Mouse (Mus musculus) left cerebral cortex, adult 9 months (tissue): ENCODE data around the gene Tpra1.

Source experiments
- DNase-seq, 2 experiments: peaks; one replicate each; pipeline ENCODE4 v3.0.0; 2022; ENCODE audit warnings: low spot score in 2 of 2

Gene Tpra1

DNA sequence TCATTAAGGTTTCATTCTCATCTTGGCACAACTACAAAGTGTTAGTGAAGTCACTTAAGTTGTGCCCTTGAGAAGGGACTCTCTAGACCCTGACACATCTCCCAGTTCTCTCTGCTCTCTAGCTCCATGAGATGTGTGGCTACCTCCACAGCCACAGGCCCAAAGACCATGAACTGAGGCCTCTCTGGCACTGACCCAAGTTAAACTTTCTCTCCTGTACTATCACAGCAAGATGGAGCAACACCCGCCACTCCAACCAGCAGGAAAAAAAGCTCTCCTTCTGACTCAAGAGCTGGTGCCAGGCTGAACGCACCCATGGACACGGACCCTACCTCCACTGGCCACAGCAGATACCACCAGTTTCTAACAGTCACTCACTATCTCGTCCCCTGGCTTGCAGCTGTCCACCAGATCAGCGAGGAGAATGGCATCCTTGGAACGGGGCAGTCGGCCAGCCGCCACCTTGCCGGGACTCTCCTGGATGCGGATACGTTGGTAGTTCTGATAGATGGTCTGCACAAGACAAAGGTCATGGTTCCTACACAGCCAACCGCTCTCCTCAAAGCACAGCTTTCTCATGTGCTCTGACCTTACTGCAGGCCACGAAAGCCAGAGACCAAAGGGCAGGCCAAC is 12.5 kb upstream of the Tpra1 start:
- no peak for DNase-seq

GRCm38 (mm10) chr6:88890832-88891231 is 11.2 kb upstream of the Tpra1 start:
- DNase-seq: no peak

DNA sequence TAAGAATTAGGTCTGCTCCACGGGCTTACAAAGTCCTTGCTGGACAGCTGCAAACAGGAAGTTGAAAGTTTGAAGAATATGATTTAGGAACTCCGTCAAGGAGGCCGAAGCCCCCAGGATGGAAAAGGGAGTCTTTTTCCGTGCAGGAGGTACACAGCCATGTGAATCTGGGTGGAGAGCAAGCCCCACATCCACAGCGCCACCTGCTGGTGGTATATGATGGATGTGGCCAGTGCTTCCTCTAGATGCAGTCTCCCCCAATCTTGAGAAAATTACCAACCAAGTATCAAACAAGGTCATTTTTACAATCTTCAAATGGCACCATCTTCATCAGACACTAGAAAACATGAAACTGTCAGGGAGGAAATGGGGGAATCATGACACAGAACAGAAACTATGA is 8.5 kb upstream of the Tpra1 start:
- DNase-seq: peak in 1 of 2 experiments; percentile 72

GRCm38 (mm10) chr6:88895943-88896342 is 6.1 kb upstream of the Tpra1 start:
- no peak for DNase-seq

DNA sequence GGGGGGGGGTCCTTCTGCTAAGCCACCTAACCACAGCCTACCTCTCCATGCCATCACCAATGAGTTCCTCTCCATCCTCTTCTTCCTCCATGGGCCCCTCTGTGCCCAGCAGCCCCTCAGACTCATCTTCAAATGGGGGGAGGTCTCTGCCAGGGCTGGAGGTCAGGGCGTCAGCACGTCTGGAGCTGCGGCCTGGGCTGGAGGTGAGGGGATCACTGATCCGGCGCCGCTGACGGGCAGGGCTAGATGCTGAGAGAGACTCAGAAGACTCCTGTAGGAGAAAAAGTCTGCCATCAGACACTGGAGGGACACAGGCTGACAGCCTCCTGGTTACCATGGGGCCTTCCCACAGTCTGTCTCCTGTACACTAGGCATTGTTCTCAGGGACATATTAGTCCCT is 4.8 kb upstream of the Tpra1 start:
- DNase-seq: no peak

DNA sequence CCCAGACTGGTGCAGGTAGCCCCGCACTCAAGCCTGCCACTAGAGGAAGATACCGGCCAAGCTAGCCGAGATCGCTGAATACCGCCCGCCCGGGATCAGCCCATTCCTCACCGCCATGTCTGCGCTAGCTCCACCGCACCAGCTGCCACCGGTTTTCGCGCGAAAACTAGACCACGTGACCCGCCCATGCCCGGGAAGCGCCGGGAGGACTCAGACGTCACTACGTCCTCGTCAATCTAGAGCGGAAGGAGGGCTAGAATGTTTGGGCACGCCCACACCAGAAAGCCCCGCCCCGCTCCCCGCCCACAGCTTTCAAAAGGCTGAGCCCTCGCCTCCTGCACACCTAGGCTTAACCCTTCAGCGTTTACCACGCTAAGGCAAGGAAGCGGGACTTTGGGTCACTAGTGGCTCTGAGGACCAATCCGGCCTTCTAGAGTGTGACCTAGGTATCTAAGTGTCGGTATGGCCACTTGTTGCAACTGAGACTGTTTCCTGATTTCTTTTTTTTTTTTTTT is 3.5 kb upstream of the Tpra1 start, which contains the start of gene Mcm2:
TSS of gene Mcm2 (minus strand) at position 247 of the 515 bp plus-strand sequence.
- peak; percentile 68 to 88 for DNase-seq

GRCm38 (mm10) chr6:88899086-88899485 is 3.0 kb upstream of the Tpra1 start:
- no peak for DNase-seq

DNA sequence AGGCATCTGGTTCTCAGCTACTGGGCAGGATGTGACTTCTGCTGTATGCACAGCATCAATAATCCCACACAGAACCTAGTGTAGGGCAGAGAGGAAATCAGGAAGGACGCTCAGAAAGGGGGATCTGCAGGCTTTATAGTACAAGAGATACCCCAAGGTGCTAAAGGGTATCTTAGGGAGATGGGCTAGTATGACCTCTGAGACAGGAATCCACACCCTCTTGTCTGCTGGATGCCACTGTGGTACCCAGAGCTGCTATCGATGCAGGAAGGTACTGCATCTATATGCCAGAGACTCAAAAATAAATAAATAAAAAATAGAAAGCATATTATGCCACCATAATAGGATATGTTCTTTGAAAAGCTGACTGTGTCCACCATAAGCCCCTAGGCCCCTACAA is 2.4 kb upstream of the Tpra1 start:
- no peak for DNase-seq

- no peak for DNase-seq
These were observed 580 bp upstream of the Tpra1 start for GRCm38 (mm10) chr6:88901471-88901870.

- no peak for DNase-seq
These were observed 1.7 kb downstream of the Tpra1 start for GRCm38 (mm10) chr6:88903708-88904107.

DNA sequence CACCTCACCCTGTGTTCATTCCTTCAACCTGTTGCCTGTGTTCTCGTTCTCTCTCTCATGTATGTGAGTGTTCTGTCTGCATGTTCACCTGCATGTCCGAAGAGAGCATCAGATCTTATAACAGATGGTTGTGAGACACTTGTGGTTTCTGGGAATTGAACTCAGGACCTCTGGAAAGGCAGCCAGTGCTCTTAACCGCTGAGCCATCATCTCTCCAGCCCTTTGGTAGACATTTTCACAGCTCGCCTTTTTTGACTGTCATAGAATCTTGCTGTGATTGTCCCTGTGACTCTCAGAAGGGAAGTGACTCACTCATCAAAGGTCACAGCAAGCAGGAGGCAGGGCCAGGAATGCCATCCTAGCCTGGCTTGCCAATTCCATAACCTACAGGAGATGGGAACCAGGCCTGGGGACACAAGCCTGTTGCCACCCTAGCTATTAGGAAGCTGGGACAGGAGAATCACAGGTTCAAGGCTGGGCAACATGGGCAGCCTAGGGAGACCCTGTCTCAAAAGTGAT is 2.5 kb downstream of the Tpra1 start:
- no peak for DNase-seq

- no peak for DNase-seq
These were observed 3.0 kb downstream of the Tpra1 start for GRCm38 (mm10) chr6:88905042-88905441.

DNA sequence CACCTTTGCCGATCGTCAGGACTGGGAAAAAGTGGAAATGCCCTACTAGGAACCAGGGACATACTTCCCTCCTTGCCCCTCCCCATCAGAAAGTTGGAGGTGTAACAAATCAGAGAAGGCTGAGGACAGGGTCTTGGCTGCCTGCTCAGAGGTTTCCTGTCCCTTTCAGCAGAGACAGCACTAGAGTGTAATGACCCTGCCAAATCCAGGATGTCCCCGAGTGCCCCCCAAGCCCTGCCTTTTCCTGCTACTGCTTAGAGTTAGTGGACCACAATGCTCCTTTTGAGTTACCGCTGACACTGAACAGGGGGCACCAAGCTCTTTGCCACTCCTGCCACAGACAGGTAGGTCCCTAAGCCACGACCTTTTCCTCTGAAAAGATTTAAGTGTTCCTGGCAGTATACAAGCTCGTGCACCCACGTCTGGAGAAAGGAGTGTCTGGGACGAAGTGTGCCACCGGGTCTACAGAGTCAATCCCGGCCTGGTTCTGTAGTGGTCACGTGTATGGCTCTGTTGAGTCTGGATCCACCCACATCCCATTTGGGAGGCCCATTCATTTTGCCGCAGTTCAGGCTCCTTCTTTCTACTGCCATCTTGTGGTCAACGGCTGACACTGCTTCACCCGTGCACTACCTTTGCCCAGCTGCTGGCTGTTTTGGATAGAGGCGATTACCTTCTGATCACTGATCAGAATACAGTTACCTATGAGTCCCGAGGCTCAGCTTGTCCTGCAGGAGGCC is 4.5 kb downstream of the Tpra1 start:
- DNase-seq: peak; percentile 65 to 72

DNA sequence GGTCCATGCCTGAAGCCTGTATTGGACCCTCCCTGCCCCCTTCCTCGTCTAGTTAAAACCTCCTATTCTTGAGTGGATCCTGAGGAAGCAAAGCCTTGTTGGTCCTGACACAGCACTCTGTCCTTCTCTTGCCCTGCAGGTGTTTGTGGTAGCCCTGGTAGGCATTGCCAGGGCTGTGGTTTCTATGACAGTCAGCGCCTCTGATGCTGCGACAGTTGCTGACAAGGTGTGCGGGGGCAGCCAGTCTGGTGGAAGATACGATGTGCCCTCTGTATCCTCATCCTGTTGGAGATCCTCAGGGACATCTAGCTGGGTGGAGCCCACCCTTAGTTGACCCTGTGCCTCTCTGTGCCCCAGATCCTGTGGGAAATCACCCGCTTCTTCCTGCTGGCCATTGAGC is 7.1 kb downstream of the Tpra1 start:
- no peak for DNase-seq

- no peak for DNase-seq
These were observed 11.0 kb downstream of the Tpra1 start for GRCm38 (mm10) chr6:88913022-88913421.

DNA sequence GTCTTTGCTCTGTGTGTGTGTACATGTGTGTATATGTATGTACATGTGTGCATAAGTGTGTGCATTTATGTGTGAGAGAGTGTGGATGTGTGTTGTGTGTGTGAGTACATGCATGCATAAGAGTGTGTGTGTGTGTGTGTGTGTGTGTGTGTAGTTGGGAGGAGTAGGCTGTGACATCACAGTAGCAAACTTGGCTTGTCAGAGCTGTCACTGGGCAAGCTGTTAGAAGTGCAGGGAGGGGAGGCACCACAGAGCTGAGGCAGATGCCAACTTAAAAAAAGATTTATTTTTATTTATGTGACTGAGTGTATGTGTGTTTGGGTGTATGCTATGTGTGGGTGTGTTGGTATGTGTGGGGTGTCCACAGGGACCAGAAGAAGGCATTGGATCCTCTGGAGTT is 11.4 kb downstream of the Tpra1 start:
- DNase-seq: no peak

GRCm38 (mm10) chr6:88914799-88915198 is 12.7 kb downstream of the Tpra1 start:
- DNase-seq: no peak

- DNase-seq: no peak
These were observed 13.5 kb downstream of the Tpra1 start for GRCm38 (mm10) chr6:88915510-88915909.

DNA sequence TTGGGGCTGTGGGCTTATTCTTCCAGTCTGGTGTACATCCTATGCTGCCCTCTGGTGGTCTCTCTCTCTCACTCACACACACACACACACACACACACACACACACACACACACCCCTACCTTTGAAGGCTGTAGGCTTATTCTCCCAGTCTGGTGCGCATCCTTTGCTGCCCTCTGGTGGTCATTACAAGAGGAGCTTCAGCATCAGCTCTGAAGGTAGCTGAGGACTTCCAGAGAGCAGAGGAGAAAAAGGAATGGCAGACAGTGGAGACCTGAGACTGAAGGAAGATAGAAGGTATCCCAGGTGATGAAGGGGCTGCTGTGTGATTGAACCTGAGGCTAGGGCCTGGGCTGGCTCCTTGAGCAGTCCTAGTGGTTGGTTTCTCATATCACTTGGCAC is 14.1 kb downstream of the Tpra1 start:
- DNase-seq: peak in 1 of 2 experiments; percentile 66

DNA sequence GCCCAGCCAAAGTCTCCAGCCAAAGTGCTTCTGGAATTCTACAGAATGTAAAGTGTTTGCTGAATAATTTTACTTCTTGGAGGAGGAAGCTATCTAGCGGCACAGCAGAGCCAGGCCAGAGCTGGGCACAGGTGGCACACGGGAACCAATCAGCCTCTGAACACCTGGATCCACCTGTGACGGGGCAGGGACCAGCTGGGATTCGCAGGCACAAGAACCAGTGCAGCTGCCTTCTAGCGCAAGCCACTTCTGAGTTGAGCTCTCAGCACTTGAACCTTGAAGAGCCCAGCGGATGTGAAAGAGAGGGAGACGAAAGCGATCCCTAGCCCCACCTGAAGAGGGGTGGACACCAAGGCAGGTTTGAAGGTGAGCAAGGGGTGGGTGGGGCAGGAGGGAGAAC is 16.8 kb downstream of the Tpra1 start:
- DNase-seq: no peak

GRCm38 (mm10) chr6:88924502-88925275 is 22.6 kb downstream of the Tpra1 start:
- no peak for DNase-seq

- DNase-seq: no peak
These were observed 23.7 kb downstream of the Tpra1 start for GRCm38 (mm10) chr6:88925640-88926205.
